Mouse (Mus musculus): ENCODE measurements around the gene Lbx1. TPM values are rescaled to one million over a fixed set of nuclear protein-coding genes. Genes with fewer than 3 reads are reported as not detected.

Lbx1 gene
- polyA plus RNA-seq, 1 experiment from 2014 or later, result 0.11 TPM

- Histone ChIP-seq H3K9ac (ENCODE audit: low read depth, low read length) (no peak overlapping the region), H3K9me3 (ENCODE audit: control insufficient read depth, low read length) (no peaks in the 10 kb centered on the region), H3K4me1 (ENCODE audit: control insufficient read depth, insufficient read depth, low read length) (peaks cover 9% of the 10 kb centered on the region), H3K4me2 (replicated peaks; ENCODE audit: low read depth, low read length) (no peak overlapping the region), H3K27ac (ENCODE audit: low read depth, low read length) (no peak overlapping the region), H3K27me3 (ENCODE audit: control insufficient read depth, insufficient read depth, low read length) (no peaks in the 10 kb centered on the region), H3K4me3 (ENCODE audit: low read length) (no peak overlapping the region), H3K36me3 (ENCODE audit: control insufficient read depth, insufficient read depth, low read length) (no peaks in the 10 kb centered on the region)
- 92% methylated on average over 1 of the region's 1 CpGs for WGBS
- no peak for ATAC-seq (ENCODE audit: low FRiP score, low TSS enrichment)
Measured at GRCm38 (mm10) chr19:45209191-45209590, 26.4 kb downstream of the Lbx1 start.

- Histone ChIP-seq H3K36me3 (ENCODE audit: control insufficient read depth, insufficient read depth, low read length) (no peaks in the 10 kb centered on the region), H3K9ac (ENCODE audit: low read depth, low read length) (peak overlapping the region; percentile 24; the same call in 1 of the 2 replicates), H3K9me3 (ENCODE audit: control insufficient read depth, low read length) (no peaks in the 10 kb centered on the region), H3K27me3 (ENCODE audit: control insufficient read depth, insufficient read depth, low read length) (no peaks in the 10 kb centered on the region), H3K27ac (ENCODE audit: low read depth, low read length) (peak overlapping the region; percentile 26; the same call in 1 of the 2 replicates), H3K4me1 (ENCODE audit: control insufficient read depth, insufficient read depth, low read length) (peaks cover 9% of the 10 kb centered on the region), H3K4me2 (replicated peaks; ENCODE audit: low read depth, low read length) (peak overlapping the region; percentile 37), H3K4me3 (ENCODE audit: low read length) (peak overlapping the region; percentile 4; the same call in 1 of the 2 replicates)
- WGBS, result 5% methylated on average over 22 of the region's 22 CpGs
- peak; percentile 63; the same call in 1 of the 2 replicates for ATAC-seq (ENCODE audit: low FRiP score, low TSS enrichment)
Measured at GRCm38 (mm10) chr19:45208438-45209060, 27.1 kb downstream of the Lbx1 start.

- Histone ChIP-seq H3K9me3 (ENCODE audit: control insufficient read depth, low read length) (no peaks in the 10 kb centered on the region), H3K4me3 (ENCODE audit: low read length) (peak overlapping the region; percentile 4; the same call in 1 of the 2 replicates), H3K9ac (ENCODE audit: low read depth, low read length) (peak overlapping the region; percentile 24; the same call in 1 of the 2 replicates), H3K4me2 (replicated peaks; ENCODE audit: low read depth, low read length) (peak overlapping the region; percentile 37), H3K27ac (ENCODE audit: low read depth, low read length) (peak overlapping the region; percentile 44), H3K36me3 (ENCODE audit: control insufficient read depth, insufficient read depth, low read length) (no peaks in the 10 kb centered on the region), H3K27me3 (ENCODE audit: control insufficient read depth, insufficient read depth, low read length) (no peaks in the 10 kb centered on the region), H3K4me1 (ENCODE audit: control insufficient read depth, insufficient read depth, low read length) (peaks cover 9% of the 10 kb centered on the region)
- peak; percentile 80 for ATAC-seq (ENCODE audit: low FRiP score, low TSS enrichment)
- WGBS, result 26% methylated on average over 19 of the region's 19 CpGs
Measured at GRCm38 (mm10) chr19:45207662-45208437, 27.8 kb downstream of the Lbx1 start.

- H3K4me3 ChIP-seq (ENCODE audit: low read length), result no peak overlapping the region
- H3K27ac ChIP-seq (ENCODE audit: low read depth, low read length), result no peak overlapping the region
- WGBS, result 93% methylated on average over 15 of the region's 15 CpGs
- no peak overlapping the region for H3K9ac ChIP-seq (ENCODE audit: low read depth, low read length)
- H3K4me1 ChIP-seq (ENCODE audit: control insufficient read depth, insufficient read depth, low read length), result peaks cover 9% of the 10 kb centered on the region
- peaks cover 4% of the 10 kb centered on the region; the same call in 1 of the 2 replicates for H3K9me3 ChIP-seq (ENCODE audit: control insufficient read depth, low read length)
- no peaks in the 10 kb centered on the region for H3K27me3 ChIP-seq (ENCODE audit: control insufficient read depth, insufficient read depth, low read length)
- no peaks in the 10 kb centered on the region for H3K36me3 ChIP-seq (ENCODE audit: control insufficient read depth, insufficient read depth, low read length)
- no peak overlapping the region for H3K4me2 ChIP-seq (replicated peaks; ENCODE audit: low read depth, low read length)
- ATAC-seq (ENCODE audit: low FRiP score, low TSS enrichment), result no peak
Measured at GRCm38 (mm10) chr19:45207153-45207552, 28.5 kb downstream of the Lbx1 start.

GRCm38 (mm10) chr19:45205311-45206105, 30.1 kb downstream of the Lbx1 start:
- H3K27ac ChIP-seq (ENCODE audit: low read depth, low read length), result no peak overlapping the region
- H3K36me3 ChIP-seq (ENCODE audit: control insufficient read depth, insufficient read depth, low read length), result no peaks in the 10 kb centered on the region
- ATAC-seq (ENCODE audit: low FRiP score, low TSS enrichment), result no peak
- H3K4me2 ChIP-seq (replicated peaks; ENCODE audit: low read depth, low read length), result no peak overlapping the region
- no peak overlapping the region for H3K9ac ChIP-seq (ENCODE audit: low read depth, low read length)
- peaks cover 9% of the 10 kb centered on the region for H3K4me1 ChIP-seq (ENCODE audit: control insufficient read depth, insufficient read depth, low read length)
- 79% methylated on average over 3 of the region's 3 CpGs for WGBS
- peaks cover 5% of the 10 kb centered on the region; the same call in 1 of the 2 replicates for H3K9me3 ChIP-seq (ENCODE audit: control insufficient read depth, low read length)
- no peak overlapping the region for H3K4me3 ChIP-seq (ENCODE audit: low read length)
- no peaks in the 10 kb centered on the region for H3K27me3 ChIP-seq (ENCODE audit: control insufficient read depth, insufficient read depth, low read length)

GRCm38 (mm10) chr19:45196967-45197366, 38.6 kb downstream of the Lbx1 start:
- no peak for ATAC-seq (ENCODE audit: low FRiP score, low TSS enrichment)
- H3K4me1 ChIP-seq (ENCODE audit: control insufficient read depth, insufficient read depth, low read length), result no peaks in the 10 kb centered on the region
- H3K9ac ChIP-seq (ENCODE audit: low read depth, low read length), result no peak overlapping the region
- no peaks in the 10 kb centered on the region; the same call in 1 of the 2 replicates for H3K9me3 ChIP-seq (ENCODE audit: control insufficient read depth, low read length)
- no peak overlapping the region for H3K4me3 ChIP-seq (ENCODE audit: low read length)
- no peak overlapping the region for H3K27ac ChIP-seq (ENCODE audit: low read depth, low read length)
- H3K4me2 ChIP-seq (replicated peaks; ENCODE audit: low read depth, low read length), result no peak overlapping the region
- no peaks in the 10 kb centered on the region for H3K27me3 ChIP-seq (ENCODE audit: control insufficient read depth, insufficient read depth, low read length)
- H3K36me3 ChIP-seq (ENCODE audit: control insufficient read depth, insufficient read depth, low read length), result no peaks in the 10 kb centered on the region
- WGBS, result 90% methylated on average over 8 of the region's 8 CpGs

GRCm38 (mm10) chr19:45194651-45195050, 41.0 kb downstream of the Lbx1 start:
- Histone ChIP-seq H3K9ac (ENCODE audit: low read depth, low read length) (no peak overlapping the region), H3K4me2 (replicated peaks; ENCODE audit: low read depth, low read length) (no peak overlapping the region), H3K9me3 (ENCODE audit: control insufficient read depth, low read length) (no peaks in the 10 kb centered on the region; the same call in 1 of the 2 replicates), H3K27ac (ENCODE audit: low read depth, low read length) (no peak overlapping the region), H3K36me3 (ENCODE audit: control insufficient read depth, insufficient read depth, low read length) (no peaks in the 10 kb centered on the region), H3K27me3 (ENCODE audit: control insufficient read depth, insufficient read depth, low read length) (no peaks in the 10 kb centered on the region), H3K4me3 (ENCODE audit: low read length) (no peak overlapping the region), H3K4me1 (ENCODE audit: control insufficient read depth, insufficient read depth, low read length) (no peaks in the 10 kb centered on the region)
- peak; percentile 39; the same call in 1 of the 2 replicates for ATAC-seq (ENCODE audit: low FRiP score, low TSS enrichment)
- 48% methylated on average over 4 of the region's 4 CpGs for WGBS
